Mouse (Mus musculus): ENCODE data around the gene Ece2. TPM values are rescaled to one million over a fixed set of nuclear protein-coding genes. Genes with fewer than 3 reads are reported as not detected.
A peak's percentile ranks its signal among the peaks of the same experiment; 100 is the strongest.

The Ece2 gene
- polyA plus RNA-seq, 1 experiment from 2014 or later = 17.0 TPM

MicroRNAs within 50 kb of the gene (microRNA counts, 519-probe panel; counts per million panel counts)
- 2,263 counts per million, percentile 50 among the panel's probes with 10 or more counts for microRNA mmu-miR-1224

Small RNAs within 50 kb of the gene (microRNA-seq; reads per million reads assigned to microRNA genes)
- 12.7 reads per million, percentile 31 among the genes with 10 or more reads in this experiment for gene Mir1224

Other genes with a start within 250 kb of the Ece2 start
- 164 and 185 TPM in 2 replicates for gene Abcc5, start 203.4 kb upstream of the Ece2 start, polyA plus RNA-seq (2015; fragmentation: Nextera tagmentation; extraction: Ambion mirVana)
- gene Eif2b5, start 131.0 kb upstream of the Ece2 start, polyA plus RNA-seq (2015; fragmentation: Nextera tagmentation; extraction: Ambion mirVana) = 104 and 107 TPM in 2 replicates
- 30.6 and 37.0 TPM in 2 replicates for gene Dvl3, start 112.8 kb upstream of the Ece2 start, polyA plus RNA-seq (2015; fragmentation: Nextera tagmentation; extraction: Ambion mirVana)
- gene Ap2m1, start 94.3 kb upstream of the Ece2 start, polyA plus RNA-seq (2015; fragmentation: Nextera tagmentation; extraction: Ambion mirVana) = 1,152 and 1,198 TPM in 2 replicates
- 77.8 and 84.6 TPM in 2 replicates for gene Abcf3, start 81.3 kb upstream of the Ece2 start, polyA plus RNA-seq (2015; fragmentation: Nextera tagmentation; extraction: Ambion mirVana)
- gene Vwa5b2, start 40.4 kb upstream of the Ece2 start, polyA plus RNA-seq (2015; fragmentation: Nextera tagmentation; extraction: Ambion mirVana) = 5.4 and 7.3 TPM in 2 replicates
- gene Eef1akmt4, start 18.2 kb upstream of the Ece2 start, polyA plus RNA-seq (2015; fragmentation: Nextera tagmentation; extraction: Ambion mirVana) = 15.4 and 16.4 TPM in 2 replicates
- gene Gm49333, start 18.2 kb upstream of the Ece2 start, polyA plus RNA-seq (2015; fragmentation: Nextera tagmentation; extraction: Ambion mirVana) = not detected in 2 replicates
- gene Alg3, start 18.1 kb upstream of the Ece2 start, polyA plus RNA-seq (2015; fragmentation: Nextera tagmentation; extraction: Ambion mirVana) = 30.9 and 34.0 TPM in 2 replicates
- 18.8 and 22.5 TPM in 2 replicates for gene Camk2n2, start 8.5 kb upstream of the Ece2 start, polyA plus RNA-seq (2015; fragmentation: Nextera tagmentation; extraction: Ambion mirVana)
- 401 and 408 TPM in 2 replicates for gene Psmd2, start 21.8 kb downstream of the Ece2 start, polyA plus RNA-seq (2015; fragmentation: Nextera tagmentation; extraction: Ambion mirVana)
- gene Eif4g1, start 38.5 kb downstream of the Ece2 start, polyA plus RNA-seq (2015; fragmentation: Nextera tagmentation; extraction: Ambion mirVana) = 131 and 142 TPM in 2 replicates
- 57.4 and 65.3 TPM in 2 replicates for gene Fam131a, start 63.4 kb downstream of the Ece2 start, polyA plus RNA-seq (2015; fragmentation: Nextera tagmentation; extraction: Ambion mirVana)
- gene Polr2h, start 87.8 kb downstream of the Ece2 start, polyA plus RNA-seq (2015; fragmentation: Nextera tagmentation; extraction: Ambion mirVana) = 84.5 and 94.4 TPM in 2 replicates
- gene Clcn2, start 87.9 kb downstream of the Ece2 start, polyA plus RNA-seq (2015; fragmentation: Nextera tagmentation; extraction: Ambion mirVana) = 15.9 and 20.8 TPM in 2 replicates
- gene Chrd, start 103.3 kb downstream of the Ece2 start, polyA plus RNA-seq (2015; fragmentation: Nextera tagmentation; extraction: Ambion mirVana) = 4.2 and 4.4 TPM in 2 replicates
- 0.83 and 1.5 TPM in 2 replicates for gene Thpo, start 104.7 kb downstream of the Ece2 start, polyA plus RNA-seq (2015; fragmentation: Nextera tagmentation; extraction: Ambion mirVana)

Data from forebrain, embryonic 16.5 days (tissue).